Mouse (Mus musculus): ENCODE measurements at regions not wholly inside any gene's neighbourhood (a gene's known extent, or its start where the extent isn't known, plus 50 kb on each side); places are given as distances from the start of the nearest gene placed in this dataset.

GRCm38 (mm10) chr11:28660377-28660776 lies 76.3 kb upstream of the Ccdc85a start:
- no peak overlapping the region for H3K4me3 ChIP-seq (ENCODE audit: insufficient read depth, low read depth, low read length)
- H3K4me1 ChIP-seq (ENCODE audit: control insufficient read depth, insufficient read depth, low read length), result no peaks in the 10 kb centered on the region
- TF ChIP-seq CTCF (conservative IDR thresholded peaks at IDR 0.05; ENCODE audit: insufficient read depth, insufficient read length, low read depth, low read length) (no peak), POLR2A (IDR thresholded peaks at IDR 0.05; ENCODE audit: low read depth, low read length) (no peak)
- no peak for DNase-seq
- H3K36me3 ChIP-seq (ENCODE audit: control insufficient read depth, insufficient read depth, low read length), result no peaks in the 10 kb centered on the region
- H3K27me3 ChIP-seq (replicated peaks; ENCODE audit: control insufficient read depth, insufficient read depth, low read length), result no peaks in the 10 kb centered on the region
- H3K27ac ChIP-seq (ENCODE audit: insufficient read depth, low read depth, low read length), result no peak overlapping the region
- 69% methylated on average over 4 of the region's 4 CpGs for WGBS

GRCm38 (mm10) chr11:28655169-28655846 lies 71.2 kb upstream of the Ccdc85a start:
- TF ChIP-seq POLR2A (IDR thresholded peaks at IDR 0.05; ENCODE audit: low read depth, low read length) (no peak), CTCF (conservative IDR thresholded peaks at IDR 0.05; ENCODE audit: insufficient read depth, insufficient read length, low read depth, low read length) (no peak)
- Histone ChIP-seq H3K27me3 (replicated peaks; ENCODE audit: control insufficient read depth, insufficient read depth, low read length) (no peaks in the 10 kb centered on the region), H3K27ac (ENCODE audit: insufficient read depth, low read depth, low read length) (no peak overlapping the region), H3K36me3 (ENCODE audit: control insufficient read depth, insufficient read depth, low read length) (no peaks in the 10 kb centered on the region), H3K4me1 (ENCODE audit: control insufficient read depth, insufficient read depth, low read length) (no peaks in the 10 kb centered on the region), H3K4me3 (ENCODE audit: insufficient read depth, low read depth, low read length) (no peak overlapping the region)
- 71% methylated on average over 12 of the region's 12 CpGs for WGBS
- DNase-seq, result no peak

GRCm38 (mm10) chr11:28649446-28649845 lies 65.3 kb upstream of the Ccdc85a start:
- TF ChIP-seq POLR2A (IDR thresholded peaks at IDR 0.05; ENCODE audit: low read depth, low read length), result no peak
- TF ChIP-seq CTCF (conservative IDR thresholded peaks at IDR 0.05; ENCODE audit: insufficient read depth, insufficient read length, low read depth, low read length), result no peak
- WGBS, result 43% methylated on average over 7 of the region's 7 CpGs
- Histone ChIP-seq H3K4me1 (ENCODE audit: control insufficient read depth, insufficient read depth, low read length) (peaks cover 12% of the 10 kb centered on the region; the same call in 1 of the 2 replicates), H3K27me3 (replicated peaks; ENCODE audit: control insufficient read depth, insufficient read depth, low read length) (no peaks in the 10 kb centered on the region), H3K27ac (ENCODE audit: insufficient read depth, low read depth, low read length) (peak overlapping the region; percentile 65; the same call in 1 of the 2 replicates), H3K4me3 (ENCODE audit: insufficient read depth, low read depth, low read length) (no peak overlapping the region), H3K36me3 (ENCODE audit: control insufficient read depth, insufficient read depth, low read length) (no peaks in the 10 kb centered on the region)
- peak; percentile 70 for DNase-seq

GRCm38 (mm10) chr11:28648916-28649315 lies 64.8 kb upstream of the Ccdc85a start:
- H3K27me3 ChIP-seq (replicated peaks; ENCODE audit: control insufficient read depth, insufficient read depth, low read length), result no peaks in the 10 kb centered on the region
- 38% methylated on average over 3 of the region's 3 CpGs for WGBS
- TF ChIP-seq POLR2A (IDR thresholded peaks at IDR 0.05; ENCODE audit: low read depth, low read length) (no peak), CTCF (conservative IDR thresholded peaks at IDR 0.05; ENCODE audit: insufficient read depth, insufficient read length, low read depth, low read length) (no peak)

GRCm38 (mm10) chr11:28639081-28639480 lies 55.0 kb upstream of the Ccdc85a start:
- 93% methylated on average over 1 of the region's 1 CpGs for WGBS
- Histone ChIP-seq H3K4me1 (ENCODE audit: control insufficient read depth, insufficient read depth, low read length) (0 out of 2 replicates have a peak, but pooled peaks cover 2% of the 10 kb centered on the region), H3K4me3 (ENCODE audit: insufficient read depth, low read depth, low read length) (no peak overlapping the region), H3K36me3 (ENCODE audit: control insufficient read depth, insufficient read depth, low read length) (no peaks in the 10 kb centered on the region), H3K27ac (ENCODE audit: insufficient read depth, low read depth, low read length) (no peak overlapping the region), H3K27me3 (replicated peaks; ENCODE audit: control insufficient read depth, insufficient read depth, low read length) (no peaks in the 10 kb centered on the region)
- TF ChIP-seq CTCF (conservative IDR thresholded peaks at IDR 0.05; ENCODE audit: insufficient read depth, insufficient read length, low read depth, low read length) (no peak), POLR2A (IDR thresholded peaks at IDR 0.05; ENCODE audit: low read depth, low read length) (no peak)
- DNase-seq, result no peak

More at GRCm38 (mm10) chr11:28648916-28649315, 64.8 kb upstream of the Ccdc85a start:
- Histone ChIP-seq H3K4me1 (ENCODE audit: control insufficient read depth, insufficient read depth, low read length) (peaks cover 12% of the 10 kb centered on the region; the same call in 1 of the 2 replicates), H3K27ac (ENCODE audit: insufficient read depth, low read depth, low read length) (no peak overlapping the region; the same call in 1 of the 2 replicates), H3K36me3 (ENCODE audit: control insufficient read depth, insufficient read depth, low read length) (no peaks in the 10 kb centered on the region), H3K4me3 (ENCODE audit: insufficient read depth, low read depth, low read length) (no peak overlapping the region)
- no peak for DNase-seq

GRCm38 (mm10) chr11:28636752-28637151 lies 52.6 kb upstream of the Ccdc85a start:
- H3K4me1 ChIP-seq (ENCODE audit: control insufficient read depth, insufficient read depth, low read length), result 0 out of 2 replicates have a peak, but pooled peaks cover 2% of the 10 kb centered on the region
- DNase-seq, result peak; percentile 11
- H3K27ac ChIP-seq (ENCODE audit: insufficient read depth, low read depth, low read length), result no peak overlapping the region

More at GRCm38 (mm10) chr11:28636752-28637151, 52.6 kb upstream of the Ccdc85a start:
- 26% methylated on average over 3 of the region's 3 CpGs for WGBS
- H3K4me3 ChIP-seq (ENCODE audit: insufficient read depth, low read depth, low read length), result no peak overlapping the region
- H3K27me3 ChIP-seq (replicated peaks; ENCODE audit: control insufficient read depth, insufficient read depth, low read length), result no peaks in the 10 kb centered on the region
- no peaks in the 10 kb centered on the region for H3K36me3 ChIP-seq (ENCODE audit: control insufficient read depth, insufficient read depth, low read length)
- TF ChIP-seq CTCF (conservative IDR thresholded peaks at IDR 0.05; ENCODE audit: insufficient read depth, insufficient read length, low read depth, low read length) (no peak), POLR2A (IDR thresholded peaks at IDR 0.05; ENCODE audit: low read depth, low read length) (no peak)
